Mouse (Mus musculus) left cerebral cortex, postnatal 10 days (tissue): ENCODE results near the gene Mindy4. TPM values are rescaled to one million over a fixed set of nuclear protein-coding genes. Genes with fewer than 3 reads are reported as not detected.

ENCODE experiments used
- DNase-seq, 2 experiments: peaks; one replicate each; pipeline ENCODE4 v3.0.0; 2021 to 2022; ENCODE audit warnings: low spot score in 2 of 2, mixed read lengths in 1 of 2; ENCODE audit errors: extremely low spot score in 1 of 2
- intact Hi-C: fragments of 180-260 bp; cut with DNase I; formaldehyde crosslinking; loops from one replicate; pipeline ENCODE4 v1.15.1; 2025
- total RNA-seq, 2 experiments: library from RNA; stranded (reverse); gene quantifications; 2 replicates each; pipeline ENCODE4 v1.2.3; 2021

Gene Mindy4
- total RNA-seq, 2 experiments from 2014 or later = 11.7 to 12.2 TPM

DNA sequence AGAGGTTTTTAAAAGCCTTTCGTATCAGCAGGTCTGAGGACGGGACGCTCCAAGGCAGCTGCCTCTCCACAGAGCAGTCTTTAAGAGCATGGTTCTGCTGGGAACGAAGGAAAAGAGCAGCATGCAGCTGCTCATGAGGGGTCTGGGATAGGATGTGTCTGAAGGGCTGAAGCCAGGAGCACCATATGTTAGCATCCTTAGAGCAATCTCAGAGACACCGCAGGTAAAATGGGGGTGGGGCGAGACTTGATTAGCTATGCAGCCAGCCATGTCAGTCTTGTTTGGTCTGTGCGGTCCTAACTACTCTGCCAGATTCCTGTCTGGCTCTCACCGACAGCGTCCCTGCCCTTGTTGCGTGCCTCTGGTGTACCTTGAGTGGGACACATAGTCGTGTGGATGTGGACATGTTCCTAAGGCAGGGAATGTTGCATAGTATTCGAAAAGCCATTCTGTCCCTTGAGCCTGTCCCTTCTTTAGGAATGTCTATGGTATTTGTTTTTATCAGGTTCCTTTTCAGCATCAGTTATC is 43.8 kb downstream of the Mindy4 start:
- intact Hi-C loops = loop anchor here (10.0 kb wide), 1 partner anchor 108 kb away; no protein-coding TSS in a partner anchor
- DNase-seq = no peak

DNA sequence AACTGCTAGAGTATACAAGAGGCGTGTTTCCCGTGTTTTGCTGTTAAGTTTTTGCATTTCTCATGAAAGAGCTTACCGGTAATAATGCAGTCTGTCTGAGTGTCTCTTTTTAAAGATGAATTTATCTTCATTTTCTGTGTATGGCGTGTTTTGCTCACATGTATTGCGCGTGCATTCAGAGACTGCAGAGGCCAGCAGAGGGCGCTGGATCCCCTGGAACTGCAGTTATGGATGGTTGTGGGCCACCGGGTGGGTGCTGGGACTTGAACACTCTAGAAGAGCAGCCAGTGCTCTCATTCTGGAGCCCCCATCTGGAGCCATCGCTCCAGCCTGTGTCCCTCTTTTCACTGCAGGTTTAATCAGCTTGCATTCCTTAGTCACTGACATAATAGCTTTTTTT is 46.1 kb downstream of the Mindy4 start:
- peak in 1 of 2 experiments; percentile 10 for DNase-seq
- intact Hi-C loops = loop anchor here (10.0 kb wide), 1 partner anchor 106 kb away; no protein-coding TSS in a partner anchor

DNA sequence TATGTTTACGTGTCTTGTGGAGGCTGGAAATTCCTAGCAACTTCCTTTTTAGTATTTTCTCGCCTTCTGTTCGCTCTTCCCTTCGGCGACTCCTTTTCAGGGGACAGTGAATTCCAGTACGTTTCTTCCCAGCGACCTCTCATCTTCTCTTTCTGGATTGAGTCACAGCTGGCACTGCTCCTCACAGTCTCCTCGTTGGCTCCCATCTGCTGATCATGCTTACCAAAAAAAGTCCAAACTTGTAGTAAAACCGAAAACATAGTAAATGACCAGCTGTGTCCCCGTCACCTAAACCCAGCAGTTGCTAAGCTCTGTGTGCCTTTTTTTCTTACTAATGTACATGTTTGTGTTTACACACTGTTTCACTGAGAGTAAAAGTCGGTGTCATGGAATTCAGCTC is 47.6 kb downstream of the Mindy4 start:
- no peak for DNase-seq
- intact Hi-C loops = no loop called here

DNA sequence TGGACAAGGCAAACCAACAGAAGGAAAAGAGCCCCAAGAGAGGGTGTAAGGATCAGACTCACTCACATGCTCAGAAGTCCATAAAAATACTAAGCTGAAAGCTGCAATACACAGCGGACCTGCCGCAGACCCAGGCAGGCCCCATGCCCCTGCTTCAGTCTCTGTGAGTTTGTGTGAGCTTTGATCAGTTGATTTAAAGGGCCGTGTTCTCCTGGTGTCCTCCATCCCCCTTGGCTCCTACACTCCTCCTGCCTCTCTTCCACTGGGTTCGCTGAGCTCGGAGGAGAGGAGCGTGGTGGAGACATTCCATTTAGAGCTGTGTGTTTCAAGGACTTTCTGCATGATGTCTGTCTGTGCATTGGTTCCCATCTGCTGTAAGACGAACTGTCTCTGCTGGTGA is 48.4 kb downstream of the Mindy4 start:
- DNase-seq = no peak
- intact Hi-C loops = no loop called here

DNA sequence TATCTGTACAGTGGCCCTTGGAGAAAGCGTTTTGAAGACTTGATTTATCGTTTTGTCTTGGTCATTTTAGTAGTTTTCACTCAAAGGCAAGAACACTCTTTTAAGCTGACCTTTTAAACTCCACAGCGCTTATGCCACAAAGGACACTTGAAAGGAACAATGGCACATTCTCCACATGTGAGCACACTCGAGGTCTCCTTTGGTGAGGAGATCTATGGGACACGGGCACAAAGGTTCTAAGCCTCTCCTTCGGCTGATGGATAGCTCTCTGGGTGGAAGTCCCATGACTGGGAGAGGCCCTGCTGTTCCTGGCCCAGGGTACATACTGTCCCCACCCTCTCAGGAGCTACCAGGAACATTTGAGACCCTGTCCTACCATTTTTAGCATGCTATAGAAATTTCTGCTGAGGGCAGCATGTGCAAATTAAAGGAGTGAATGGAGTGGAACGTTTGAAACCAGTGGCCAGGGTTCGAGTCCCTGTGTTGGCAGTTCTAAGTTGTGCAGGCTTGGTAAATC is 49.6 kb downstream of the Mindy4 start:
- intact Hi-C loops = no loop called here
- DNase-seq = no peak

DNA sequence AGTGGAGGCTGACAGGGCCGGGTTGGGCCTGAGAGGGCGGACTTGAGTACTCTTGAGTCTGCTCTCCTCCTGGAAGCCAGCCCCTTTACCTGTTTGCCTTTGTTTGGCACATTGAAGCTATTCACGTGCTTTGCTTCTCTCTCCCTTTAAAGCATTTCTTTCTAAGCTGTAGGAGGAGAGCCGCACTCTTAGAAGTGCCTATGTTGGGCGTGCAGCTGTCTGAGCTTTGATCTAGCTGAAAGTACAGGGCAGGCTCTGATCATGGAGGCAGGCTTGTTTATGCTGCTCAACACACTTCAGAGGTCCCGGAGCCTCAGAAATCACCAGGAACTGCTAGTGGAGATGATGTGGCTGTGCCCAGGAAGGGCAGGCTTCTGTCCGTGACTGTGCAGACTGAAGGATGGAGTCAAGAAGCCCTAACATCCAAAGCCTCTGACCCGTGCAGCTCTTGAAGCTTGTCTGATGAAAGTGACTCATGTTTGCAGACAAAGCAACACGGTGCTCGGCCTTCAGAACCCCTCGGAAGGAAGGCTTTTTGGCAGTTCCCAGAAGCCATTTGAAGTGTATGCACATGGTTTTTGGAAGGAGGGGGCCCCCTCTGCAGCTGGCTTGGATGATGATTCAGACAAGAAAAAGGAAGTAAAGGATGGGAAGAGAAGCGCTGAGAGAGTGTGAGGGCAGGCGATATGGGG is 53.5 kb downstream of the Mindy4 start:
- no peak for DNase-seq
- intact Hi-C loops = no loop called here

DNA sequence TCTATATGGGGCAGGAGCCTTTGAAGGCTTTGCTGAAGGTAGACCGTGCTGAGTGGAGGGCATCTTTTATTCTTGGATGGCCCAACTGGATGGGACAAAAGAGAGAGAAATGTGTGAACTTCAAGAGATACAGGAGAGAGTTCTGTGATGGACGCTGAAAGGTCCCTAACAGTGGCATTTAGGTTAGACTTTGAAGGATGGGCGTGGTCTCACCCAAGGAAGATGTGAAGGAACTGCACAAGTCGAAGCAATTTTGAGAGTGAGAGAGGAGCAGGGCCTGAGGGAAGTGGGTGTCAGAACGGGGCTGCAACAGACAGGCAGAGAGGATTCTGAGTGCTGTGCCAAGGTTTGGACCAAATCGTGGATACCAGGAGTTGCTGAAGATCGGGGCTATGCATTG is 54.1 kb downstream of the Mindy4 start:
- intact Hi-C loops = no loop called here
- no peak for DNase-seq

DNA sequence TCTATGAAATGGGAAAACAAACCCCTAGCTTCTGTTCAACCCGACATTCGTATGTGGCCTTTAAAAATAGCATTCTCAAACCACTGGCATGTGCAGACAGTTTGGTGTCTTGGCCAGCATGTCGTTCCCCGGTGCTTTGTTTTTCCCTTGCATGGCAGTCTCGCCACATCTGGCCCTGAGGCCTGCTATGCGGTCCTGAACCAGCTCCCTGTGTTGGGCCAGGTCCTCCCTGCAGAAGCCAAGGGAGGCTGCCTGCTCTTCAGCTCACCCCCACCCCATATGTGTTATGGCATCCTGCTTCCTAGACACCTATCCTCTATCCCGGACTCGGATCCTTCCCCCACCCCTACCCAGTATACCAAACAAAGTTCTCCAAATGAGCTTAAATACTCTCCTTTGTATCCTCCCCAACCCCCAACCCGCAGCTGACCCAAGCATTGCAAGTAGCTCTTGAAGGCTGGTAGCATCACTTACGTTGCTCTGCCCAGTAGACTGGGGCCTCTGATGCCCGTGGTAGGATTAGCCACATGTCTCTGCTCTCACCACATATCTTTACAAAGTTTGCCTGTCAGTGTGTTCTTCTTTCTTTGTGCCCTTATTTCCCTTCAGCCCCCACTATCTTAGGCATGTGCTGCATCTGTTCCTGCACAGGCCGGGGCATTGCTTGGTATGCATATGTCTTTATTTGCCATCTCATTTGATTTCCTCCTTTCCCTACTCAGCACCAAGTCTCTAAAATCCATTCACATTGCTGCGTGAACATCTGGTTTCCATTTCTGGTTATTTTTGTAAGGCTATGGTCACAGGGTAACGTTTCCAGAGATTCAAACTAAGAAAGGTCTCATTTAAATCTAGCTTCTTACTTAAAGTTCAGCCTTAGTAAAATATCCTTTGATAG is 55.5 kb downstream of the Mindy4 start:
- DNase-seq = no peak
- intact Hi-C loops = no loop called here

DNA sequence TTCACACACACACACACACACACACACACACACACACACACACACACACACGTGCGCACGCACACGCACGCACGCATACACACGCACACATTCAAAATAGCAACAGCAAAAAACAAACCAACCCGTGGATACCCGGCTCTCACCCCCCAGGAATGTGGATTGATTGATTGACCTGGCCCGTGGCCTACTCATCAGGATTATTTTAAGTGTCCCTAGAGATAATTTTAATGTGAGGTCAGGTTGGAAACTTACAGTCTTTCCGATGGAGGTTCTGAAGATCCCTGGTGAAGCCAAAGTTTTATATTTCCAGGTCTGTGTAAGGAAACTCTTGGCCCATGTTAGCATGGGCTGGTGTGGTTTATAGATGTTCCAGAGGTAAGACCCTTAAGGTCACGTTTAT is 59.0 kb downstream of the Mindy4 start:
- no peak for DNase-seq
- intact Hi-C loops = no loop called here

DNA sequence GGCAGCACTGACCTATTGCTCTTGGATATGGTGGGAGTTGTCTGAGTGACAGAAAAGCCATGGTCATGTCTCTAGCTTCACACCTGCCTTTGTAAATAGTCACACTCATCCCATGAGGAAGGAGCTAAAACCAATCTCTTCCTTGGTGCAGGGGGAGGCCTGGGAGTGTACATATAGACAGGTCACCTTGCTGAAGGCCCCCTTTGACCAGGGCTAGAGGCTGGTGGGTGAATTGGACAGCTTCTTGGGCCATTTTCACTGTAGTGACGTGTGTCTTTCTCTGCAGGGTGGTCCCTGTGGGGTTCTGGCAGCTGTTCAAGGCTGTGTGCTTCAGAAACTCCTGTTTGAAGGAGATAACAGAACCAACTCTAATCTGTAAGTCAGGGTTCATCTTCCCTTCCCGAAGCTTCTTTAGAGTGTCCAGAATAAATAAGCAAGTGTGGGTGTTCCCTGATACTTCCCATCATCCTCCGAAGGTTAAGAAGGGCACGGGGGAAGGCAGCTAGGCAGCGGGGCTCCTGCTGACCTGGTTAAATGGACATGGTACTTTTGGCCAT is 60.4 kb downstream of the Mindy4 start:
- no peak for DNase-seq
- intact Hi-C loops = no loop called here

DNA sequence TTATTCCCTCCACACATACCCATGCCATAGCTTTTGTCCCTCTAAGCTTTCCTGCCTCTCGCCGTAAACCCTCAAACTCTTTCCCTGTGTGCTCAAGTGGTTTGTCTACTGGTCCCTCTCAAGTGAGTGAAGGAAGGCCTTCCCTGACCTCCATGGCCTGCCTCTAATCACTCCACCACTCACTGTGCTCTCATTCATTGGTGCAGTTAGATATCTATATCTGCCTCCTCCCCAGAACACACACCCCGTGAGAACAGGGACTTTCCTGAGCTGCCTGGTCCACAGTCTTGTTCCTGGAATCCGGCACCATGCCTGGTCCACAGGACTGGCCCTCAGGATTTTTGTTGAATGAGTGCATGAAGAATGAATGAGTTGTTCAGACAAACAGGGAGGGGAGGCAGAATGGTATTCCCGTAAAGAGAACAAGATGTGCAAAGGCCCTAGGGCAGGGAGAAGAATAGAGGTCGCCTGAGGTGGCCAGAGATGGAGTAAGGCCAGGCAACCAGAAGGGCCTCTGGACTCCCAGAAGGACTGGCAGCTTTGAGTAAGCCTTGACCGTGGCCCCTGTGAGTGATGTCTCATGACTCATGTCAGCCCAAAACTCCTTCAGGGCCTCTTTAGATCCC is 61.7 kb downstream of the Mindy4 start:
- intact Hi-C loops = no loop called here
- DNase-seq = no peak

DNA sequence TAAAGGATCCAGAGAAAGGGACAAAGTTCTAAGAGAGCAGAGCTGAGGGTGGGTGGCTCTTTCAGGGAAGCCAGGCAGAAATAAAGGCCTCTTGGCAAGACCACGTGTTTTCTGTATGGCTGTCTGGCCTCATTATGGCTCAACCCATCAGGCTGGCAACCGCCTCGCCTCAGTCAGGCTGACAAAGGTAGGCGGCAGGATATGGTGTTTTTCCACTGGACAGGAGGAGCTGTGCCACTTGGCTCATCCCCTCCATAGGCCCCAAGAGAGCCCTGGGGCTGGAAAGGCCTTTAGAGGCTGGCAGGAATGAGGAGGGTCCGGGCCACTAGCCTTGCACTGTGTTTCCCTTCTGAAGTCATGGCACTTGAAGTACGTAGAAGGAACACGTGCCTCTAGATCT is 69.8 kb downstream of the Mindy4 start:
- intact Hi-C loops = no loop called here
- no peak for DNase-seq

DNA sequence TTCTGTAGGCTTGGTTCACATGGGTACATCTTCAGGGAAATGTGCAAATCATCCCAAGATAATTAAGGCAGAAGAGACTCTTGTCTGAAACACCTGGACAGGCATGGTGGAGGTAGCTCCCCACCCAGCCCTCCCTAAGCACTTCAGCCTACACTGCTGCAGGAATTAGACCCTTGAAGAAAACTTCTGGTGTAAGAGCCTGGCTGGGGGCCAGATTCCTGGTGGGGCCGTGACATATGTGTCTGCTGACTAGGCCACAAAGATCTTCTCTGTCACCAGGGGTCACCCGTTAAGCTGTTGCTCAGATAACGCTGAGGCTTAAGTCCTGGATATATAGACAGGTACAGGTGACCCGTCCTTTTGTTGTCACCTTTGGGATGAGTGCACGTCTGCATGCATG is 70.3 kb downstream of the Mindy4 start:
- intact Hi-C loops = no loop called here
- no peak for DNase-seq

DNA sequence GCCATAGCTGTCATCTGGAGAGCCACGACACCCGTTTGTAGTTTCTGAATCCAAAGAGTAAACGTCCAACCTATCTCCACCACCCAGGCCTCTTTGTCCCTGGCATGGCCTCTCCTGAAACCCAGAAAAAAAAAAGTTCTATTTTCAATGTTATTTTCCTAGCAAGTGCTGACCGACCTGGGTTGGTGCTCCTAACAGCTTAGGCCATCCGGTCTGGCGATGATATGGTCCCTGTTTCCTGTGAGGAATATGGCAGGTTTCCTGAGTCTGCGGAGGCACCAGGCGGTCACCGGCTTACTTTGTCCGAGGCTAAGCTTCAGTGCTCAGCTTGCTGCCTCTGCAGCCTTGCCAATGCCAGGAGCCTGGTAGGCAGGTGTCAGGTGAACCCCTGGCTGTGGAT is 71.8 kb downstream of the Mindy4 start:
- intact Hi-C loops = no loop called here
- no peak for DNase-seq

DNA sequence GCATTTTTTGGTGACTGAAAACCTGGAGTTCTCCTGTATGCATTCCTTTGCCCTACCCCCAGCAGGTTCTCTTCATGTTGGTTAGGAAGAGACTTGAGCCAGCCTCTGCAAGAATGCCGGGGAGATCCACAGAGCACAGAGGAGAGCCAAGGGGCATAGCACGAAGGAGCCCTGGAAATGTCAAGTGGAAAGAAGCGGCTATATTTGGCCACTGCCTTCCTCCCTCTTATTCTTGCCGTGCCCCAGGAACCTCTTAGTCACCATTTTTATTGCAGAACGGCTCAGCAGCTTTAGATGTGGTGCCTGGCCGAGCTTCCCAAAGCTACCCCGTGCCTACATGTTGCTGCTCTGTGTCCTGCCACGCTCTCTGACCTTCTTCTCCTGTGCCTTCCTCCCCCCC is 72.6 kb downstream of the Mindy4 start:
- intact Hi-C loops = no loop called here
- no peak for DNase-seq

DNA sequence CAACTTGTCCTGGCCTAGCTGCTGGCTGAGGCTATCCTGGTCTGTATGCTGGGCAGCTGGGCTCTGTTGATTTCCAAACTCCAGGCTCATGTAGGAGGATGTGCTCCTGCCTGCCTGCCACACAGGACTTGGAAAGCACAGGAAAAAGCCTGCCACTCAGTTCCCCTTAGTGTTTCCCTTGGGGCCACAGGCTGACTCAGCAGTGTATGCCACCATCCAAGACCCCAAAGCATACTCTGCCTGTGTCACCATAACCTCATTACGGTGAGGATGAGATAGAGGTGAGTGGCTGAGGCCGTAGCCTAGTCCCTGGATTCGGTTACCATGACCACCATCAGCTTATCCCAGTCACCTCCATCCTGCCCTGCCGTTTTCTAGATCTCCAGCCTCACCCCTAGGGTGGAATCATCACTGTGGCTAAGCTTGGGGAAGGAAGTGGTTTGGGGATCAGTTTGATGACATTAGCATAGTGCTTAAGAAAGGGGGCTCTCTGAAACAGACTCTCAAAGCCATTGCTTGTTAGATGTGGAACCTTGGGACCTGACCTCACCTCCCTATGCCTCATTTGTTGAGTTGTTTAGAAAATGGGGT is 73.6 kb downstream of the Mindy4 start:
- no peak for DNase-seq
- intact Hi-C loops = no loop called here

DNA sequence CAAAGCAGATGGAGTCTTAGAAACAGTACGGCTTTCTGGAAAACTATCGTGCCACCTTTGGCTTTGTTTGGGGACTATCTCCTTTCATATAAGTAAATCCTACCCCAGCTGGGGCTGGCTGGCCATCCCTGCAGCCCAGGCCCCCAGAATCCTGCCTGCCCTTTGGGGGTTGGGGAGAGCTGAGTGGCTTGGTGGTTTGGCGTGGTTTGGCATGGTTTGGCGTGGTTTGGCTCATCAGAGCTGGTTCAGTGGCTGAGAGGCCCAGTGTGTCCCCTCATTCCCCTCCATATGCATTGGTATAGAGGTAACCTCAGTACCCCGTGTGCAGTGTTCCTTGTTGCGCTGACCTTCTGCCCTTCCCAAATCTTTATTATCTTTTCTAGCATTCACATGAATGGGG is 74.9 kb downstream of the Mindy4 start:
- intact Hi-C loops = no loop called here
- DNase-seq = no peak

DNA sequence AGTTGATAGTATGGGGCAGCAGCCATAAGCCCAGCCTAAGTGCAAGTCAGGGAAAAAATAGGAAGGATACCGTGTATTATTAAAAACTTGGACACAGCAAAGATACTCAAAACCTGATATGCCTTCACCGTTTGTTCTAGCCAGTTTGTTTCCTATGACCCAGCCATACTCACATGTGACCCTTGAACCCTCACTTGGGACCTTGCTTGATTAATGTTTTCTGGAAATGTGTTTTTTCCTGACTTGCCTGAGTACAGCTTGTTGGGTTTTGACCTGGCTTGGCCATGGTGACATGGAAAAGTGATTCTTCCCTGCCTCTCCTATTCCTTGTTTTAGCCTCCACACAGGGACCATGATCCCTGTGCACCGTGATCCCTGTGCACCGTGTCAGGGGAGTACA is 75.3 kb downstream of the Mindy4 start:
- DNase-seq = no peak
- intact Hi-C loops = no loop called here

DNA sequence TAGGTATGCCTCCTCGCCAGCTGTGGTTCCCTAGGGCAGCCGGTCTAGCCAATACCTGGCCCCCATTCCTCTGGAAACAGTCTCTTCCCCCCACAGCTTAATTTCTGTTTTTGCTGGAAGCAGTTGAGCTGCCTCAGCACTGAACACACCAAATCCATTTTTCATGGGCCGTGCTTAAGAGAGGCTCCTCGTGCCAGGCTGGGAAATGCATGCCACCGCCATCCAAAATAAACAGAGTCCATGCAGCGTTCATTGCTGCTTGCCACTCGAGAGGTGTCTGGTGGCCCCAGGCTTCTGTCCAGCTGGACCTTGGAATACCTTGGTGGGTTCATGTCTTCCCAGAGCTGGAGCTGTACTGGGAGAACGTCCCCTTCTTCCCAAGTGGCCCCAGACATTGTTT is 77.8 kb downstream of the Mindy4 start:
- intact Hi-C loops = no loop called here
- no peak for DNase-seq
